Mouse (Mus musculus) heart, postnatal 0 days (tissue): ENCODE measurements around the gene Ankrd49. TPM values are rescaled to one million over a fixed set of nuclear protein-coding genes. Genes with fewer than 3 reads are reported as not detected.

Experiments used
- ATAC-seq: fragments of 200-750 bp; cut with Nextera tagmentation; 2 replicates; pipeline ENCODE4 v1.8.0; 2017; ENCODE audit warnings: low read depth, moderate number of reproducible peaks, moderate library complexity; ENCODE audit not compliant: insufficient read depth
- DNase-seq: peaks from one replicate; pipeline ENCODE4 v3.0.0-alpha.2; 2016; ENCODE audit warnings: low spot score
- H3K27ac ChIP-seq: fragments of 300-500 bp; sonication (generic); 2 replicates; pipeline ENCODE4 v1.5.1; 2014; ENCODE audit warnings: low read depth, mild to moderate bottlenecking
- H3K27me3 ChIP-seq: fragments of 300-500 bp; sonication (generic); 2 replicates; pipeline ENCODE4 v1.6.1; 2014; ENCODE audit warnings: low read length, mixed read lengths; ENCODE audit not compliant: control insufficient read depth, insufficient read depth
- H3K36me3 ChIP-seq: fragments of 300-500 bp; sonication (generic); replicated peaks from 2 replicates; pipeline ENCODE4 v1.6.1; 2014; ENCODE audit warnings: low read length, mixed read lengths; ENCODE audit not compliant: control insufficient read depth, insufficient read depth
- H3K4me1 ChIP-seq: fragments of 300-500 bp; sonication (generic); 2 replicates; pipeline ENCODE4 v1.6.1; 2014; ENCODE audit warnings: antibody characterized with exemption; ENCODE audit not compliant: control insufficient read depth, insufficient read depth
- H3K4me2 ChIP-seq: fragments of 300-500 bp; sonication (generic); 2 replicates; pipeline ENCODE4 v1.6.1; 2014; ENCODE audit warnings: low read depth, mild to moderate bottlenecking, low read length, moderate library complexity
- H3K4me3 ChIP-seq: fragments of 300-500 bp; sonication (generic); 2 replicates; pipeline ENCODE4 v1.5.1; 2014; ENCODE audit warnings: low read depth, low read length
- H3K9ac ChIP-seq: fragments of 300-500 bp; sonication (generic); replicated peaks from 2 replicates; pipeline ENCODE4 v1.6.1; 2014; ENCODE audit warnings: low read depth, low read length, mixed read lengths
- H3K9me3 ChIP-seq: fragments of 300-500 bp; sonication (generic); replicated peaks from 2 replicates; pipeline ENCODE4 v1.6.1; 2016; ENCODE audit warnings: low read length; ENCODE audit not compliant: control insufficient read depth
- CTCF ChIP-seq: IDR thresholded peaks from 2 replicates; pipeline ENCODE4 v1.5.1; 2016; ENCODE audit warnings: antibody characterized with exemption, control low read depth, low read depth
- EP300 ChIP-seq: IDR thresholded peaks from 2 replicates; pipeline ENCODE4 v1.6.1; 2016; ENCODE audit warnings: antibody characterized with exemption, low read depth
- WGBS: fragments of 180-500 bp; shearing (Covaris S2); extraction: QIAGEN DNeasy Blood & Tissue Kit; methylation state at CpG from one replicate; pipeline ENCODE4 v1.1.7; 2014; 5-methylcytosine and 5-hydroxymethylcytosine counted together
- polyA plus RNA-seq: library from polyadenylated mRNA; unstranded; fragments of >200 nt; fragmentation: Nextera tagmentation; extraction: Ambion mirVana; gene quantifications from 2 replicates; pipeline ENCODE4 v1.2.1, GENCODE M21; 2015
- total RNA-seq: library from RNA; depleted of rRNA; stranded (reverse); fragments of >200 nt; gene quantifications from 2 replicates; pipeline ENCODE4 v1.2.3, GENCODE M21; 2014; ENCODE audit warnings: low replicate concordance

Ankrd49 gene
- total and polyA plus RNA-seq, 2 experiments from 2014 or later = 15.5 to 25.8 TPM

DNA sequence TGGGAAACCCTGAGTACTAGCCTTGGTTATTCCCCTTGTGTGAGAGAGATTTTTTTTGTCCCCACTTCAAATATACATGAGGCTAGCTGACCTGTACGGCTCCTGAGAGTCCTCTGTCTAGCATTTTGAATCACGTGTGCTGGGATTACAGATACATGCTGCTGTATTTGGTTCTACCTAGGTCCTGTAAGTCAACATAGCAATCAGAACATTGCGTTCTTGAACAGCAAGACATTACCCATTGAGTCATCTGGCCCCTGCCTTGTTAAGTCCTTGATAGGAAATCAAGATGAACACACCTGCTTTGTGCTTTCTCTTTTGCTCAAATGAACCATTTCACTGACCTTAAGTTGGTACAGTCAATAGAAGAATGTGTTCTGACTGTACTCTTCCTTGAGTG lies 30.2 kb downstream of the Ankrd49 start:
- peaks cover 12% of the 10 kb centered on the region for H3K27me3 ChIP-seq
- WGBS = 72% methylated on average over 3 of the region's 3 CpGs
- DNase-seq (no peak), ATAC-seq (no peak)
- TF ChIP-seq EP300 = no peak
- H3K9me3 ChIP-seq = no peaks in the 10 kb centered on the region
- H3K4me1 ChIP-seq = no peaks in the 10 kb centered on the region
- H3K4me3 ChIP-seq = no peak overlapping the region
- H3K27ac ChIP-seq = no peak overlapping the region
- no peak overlapping the region for H3K4me2 ChIP-seq
- H3K36me3 ChIP-seq = no peaks in the 10 kb centered on the region
- no peak overlapping the region for H3K9ac ChIP-seq

GRCm38 (mm10) chr9:14753947-14754346 lies 30.7 kb downstream of the Ankrd49 start:
- H3K4me2 ChIP-seq = no peak overlapping the region
- H3K27me3 ChIP-seq = peaks cover 12% of the 10 kb centered on the region
- no peak overlapping the region for H3K4me3 ChIP-seq
- ATAC-seq = no peak
- H3K9me3 ChIP-seq = no peaks in the 10 kb centered on the region
- no peak overlapping the region for H3K27ac ChIP-seq
- no peaks in the 10 kb centered on the region for H3K36me3 ChIP-seq
- TF ChIP-seq EP300 (no peak), CTCF (no peak)
- no peaks in the 10 kb centered on the region for H3K4me1 ChIP-seq
- no peak for DNase-seq
- H3K9ac ChIP-seq = no peak overlapping the region

- WGBS = 1% methylated on average over 28 of the region's 28 CpGs
- peak within 1 kb of the TSS; percentile 48 for H3K4me3 ChIP-seq
- no peaks in the 10 kb centered on the region for H3K9me3 ChIP-seq
- H3K27ac ChIP-seq = no peak within 1 kb of the TSS
- H3K4me2 ChIP-seq = peak within 1 kb of the TSS; percentile 83
- peak; percentile 61 for ATAC-seq
- TF ChIP-seq EP300 (no peak), CTCF (no peak)
- H3K9ac ChIP-seq = peak within 1 kb of the TSS; percentile 40
- no peaks in the 10 kb centered on the region for H3K4me1 ChIP-seq
- peak; percentile 13 for DNase-seq
- peaks cover 12% of the 10 kb centered on the region for H3K27me3 ChIP-seq
- H3K36me3 ChIP-seq = no peaks in the 10 kb centered on the region
These were observed 32.6 kb downstream of the Ankrd49 start, which contains the start of gene Fut4 for GRCm38 (mm10) chr9:14752001-14752522. TSS of gene Fut4 (minus strand) at chr9:14752393.

DNA sequence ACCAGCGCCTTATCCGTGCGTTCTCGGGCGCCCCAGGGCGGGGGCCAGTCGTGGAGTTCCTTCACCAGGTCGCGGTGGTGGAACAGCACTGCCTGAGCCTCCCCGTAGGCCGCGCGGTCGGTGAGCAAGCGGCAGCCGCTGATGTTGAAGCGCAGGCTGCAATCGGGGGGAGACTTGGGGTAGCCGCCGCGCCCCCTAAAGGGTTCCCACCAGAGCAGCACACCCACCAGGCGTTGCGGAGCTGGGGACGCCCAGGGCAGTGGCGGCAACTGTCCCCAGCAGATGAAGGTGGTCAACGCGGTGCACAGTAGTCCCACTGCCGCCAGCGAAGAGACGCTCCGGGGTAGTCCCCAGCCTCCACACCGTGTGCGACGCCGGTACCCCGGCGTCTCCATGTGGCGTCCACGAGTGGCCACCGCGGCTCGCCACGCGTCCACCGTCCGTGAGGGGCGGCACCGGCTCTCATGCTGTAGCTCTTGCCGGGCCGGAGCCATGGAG lies 33.1 kb downstream of the Ankrd49 start:
- H3K9ac ChIP-seq = peak overlapping the region; percentile 40
- peaks cover 12% of the 10 kb centered on the region for H3K27me3 ChIP-seq
- H3K4me1 ChIP-seq = no peaks in the 10 kb centered on the region
- H3K4me2 ChIP-seq = peak overlapping the region; percentile 83
- H3K9me3 ChIP-seq = no peaks in the 10 kb centered on the region
- under 1% methylated on average over 50 of the region's 50 CpGs for WGBS
- H3K36me3 ChIP-seq = no peaks in the 10 kb centered on the region
- peak; percentile 70 for ATAC-seq
- H3K4me3 ChIP-seq = peak overlapping the region; percentile 48
- H3K27ac ChIP-seq = no peak overlapping the region
- DNase-seq = no peak
- TF ChIP-seq CTCF (no peak), EP300 (no peak)

DNA sequence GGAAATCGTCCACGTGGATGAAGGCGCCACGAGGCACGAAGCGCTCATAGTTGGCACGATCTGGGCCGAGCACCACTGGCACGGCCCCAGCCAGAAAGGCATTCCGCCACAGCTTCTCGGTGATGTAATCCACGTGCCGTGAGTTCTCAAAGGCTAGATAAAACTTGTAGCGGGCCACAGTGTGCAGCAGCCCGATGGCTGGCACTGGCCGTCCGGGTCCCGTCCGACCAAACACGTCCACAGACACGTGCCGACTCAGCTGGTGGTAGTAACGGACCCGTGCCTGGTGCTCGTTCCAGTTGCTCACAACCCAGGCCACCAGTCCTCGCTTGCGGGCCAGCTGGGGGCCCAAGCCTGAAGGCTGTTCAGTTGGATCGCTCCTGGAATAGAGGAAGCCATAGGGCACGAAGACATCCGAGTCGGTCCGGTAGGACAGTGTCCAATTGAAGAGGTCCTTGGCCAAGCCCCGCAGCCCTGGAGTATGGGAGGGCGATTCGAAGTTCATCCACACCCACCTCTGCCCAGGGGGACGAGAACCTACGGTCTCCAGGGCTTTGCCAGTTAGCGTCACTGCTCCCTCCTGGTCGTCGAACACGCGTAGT lies 33.7 kb downstream of the Ankrd49 start:
- ATAC-seq (peak; percentile 47), DNase-seq (peak; percentile 18)
- TF ChIP-seq CTCF (no peak), EP300 (no peak)
- Histone ChIP-seq H3K9me3 (no peaks in the 10 kb centered on the region), H3K27ac (no peak overlapping the region), H3K27me3 (peaks cover 12% of the 10 kb centered on the region), H3K4me1 (no peaks in the 10 kb centered on the region), H3K36me3 (no peaks in the 10 kb centered on the region), H3K4me2 (peak overlapping the region; percentile 83), H3K9ac (peak overlapping the region; percentile 40; the same call in 1 of the 2 replicates), H3K4me3 (peak overlapping the region; percentile 48)
- 44% methylated on average over 42 of the region's 42 CpGs for WGBS
